Mouse (Mus musculus) liver, postnatal 0 days (tissue): ENCODE results near the gene Ankrd13d.

Experiments
- CTCF ChIP-seq: sonication (generic); IDR thresholded peaks from 2 replicates; pipeline ENCODE4 v1.5.1; 2016; ENCODE audit warnings: antibody characterized with exemption, low read depth
- EP300 ChIP-seq: IDR thresholded peaks from 2 replicates; pipeline ENCODE4 v1.6.1; 2016; ENCODE audit warnings: antibody characterized with exemption, low read depth, mild to moderate bottlenecking

DNA sequence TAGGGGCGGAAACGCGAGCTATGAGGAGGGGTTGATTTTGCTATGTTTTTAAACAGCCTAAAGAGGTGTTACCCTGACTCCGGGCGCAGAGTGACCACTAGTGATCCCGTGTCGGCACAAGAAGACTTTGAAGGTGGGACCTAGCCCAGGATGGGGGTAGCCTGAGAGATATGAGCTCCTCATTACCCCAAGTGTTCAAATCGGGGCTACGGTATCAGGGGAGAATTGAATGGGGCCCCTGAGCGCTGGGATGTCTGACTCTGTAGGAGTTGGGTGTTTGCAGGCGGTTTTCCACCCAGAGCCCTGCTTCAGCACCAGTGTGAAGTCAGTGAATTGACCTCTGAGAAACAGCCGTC is 25.1 kb downstream of the Ankrd13d start:
- TF ChIP-seq CTCF (no peak), EP300 (no peak)
